Mouse (Mus musculus) kidney, adult 2 months (tissue): ENCODE data around the gene Gm813.

Source experiments
- CTCF ChIP-seq: fragments of 200-500 bp; conservative IDR thresholded peaks from 2 replicates; pipeline ENCODE4 v1.5.1; 2011; ENCODE audit warnings: low read depth, mild to moderate bottlenecking, control low read depth, low read length, moderate library complexity, mixed read lengths; ENCODE audit not compliant: insufficient read depth, insufficient read length
- POLR2A ChIP-seq: fragments of 200-500 bp; IDR thresholded peaks from one replicate; pipeline ENCODE4 v1.6.1; 2011; ENCODE audit warnings: low read depth, low read length, control low read depth

- TF ChIP-seq CTCF: no peak
- no peak for TF ChIP-seq POLR2A
These were observed 11.5 kb upstream of the Gm813 start for GRCm38 (mm10) chr16:58628336-58628680.
